Mouse (Mus musculus): ENCODE measurements around the gene Gm20503.
A peak's percentile ranks its signal among the peaks of the same experiment; 100 is the strongest.

The Gm20503 gene

DNA sequence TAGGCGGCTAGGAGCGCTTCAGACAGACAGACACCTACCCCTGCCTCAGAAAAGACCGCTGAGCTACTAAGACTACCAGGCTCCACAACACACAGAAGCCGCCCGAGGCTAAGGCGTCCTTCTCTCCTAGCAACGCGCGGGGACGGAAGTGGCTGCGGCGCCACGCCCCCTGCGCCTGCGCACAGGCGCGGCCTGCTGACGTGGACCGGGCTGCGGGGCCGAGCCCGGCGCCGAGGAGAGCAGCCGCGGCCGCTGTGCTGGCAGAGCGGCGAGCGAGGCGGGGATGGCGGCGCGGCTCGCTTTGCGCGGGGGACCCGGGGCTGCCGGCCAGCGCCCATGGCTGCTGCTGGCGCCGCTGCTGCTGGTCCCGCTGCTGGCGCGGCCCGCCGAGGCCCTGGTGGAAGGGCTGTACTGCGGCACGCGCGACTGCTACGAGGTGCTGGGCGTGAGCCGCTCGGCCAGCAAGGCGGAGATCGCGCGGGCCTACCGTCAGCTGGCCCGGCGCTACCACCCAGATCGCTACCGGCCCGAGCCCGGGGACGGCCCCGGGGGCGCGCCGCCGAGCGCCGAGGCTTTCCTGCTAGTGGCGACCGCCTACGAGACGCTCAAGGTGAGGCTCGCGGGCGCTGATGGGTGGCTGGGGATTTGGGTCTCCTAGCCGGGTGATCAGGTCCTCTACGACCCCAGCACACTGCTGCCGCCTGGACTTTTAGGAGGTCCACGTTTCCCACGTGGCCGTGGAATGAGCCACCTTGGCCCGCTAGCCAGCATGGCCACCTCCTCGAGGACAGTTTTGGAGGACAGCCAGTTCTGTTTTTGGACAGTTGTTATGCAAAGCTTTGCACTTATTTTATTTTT lies at the start of gene Gm20503:
Gene Gm20503 (plus strand): TSS at position 263 of the 858 bp plus-strand sequence.
- DNase-seq: peak; percentile 88

DNA sequence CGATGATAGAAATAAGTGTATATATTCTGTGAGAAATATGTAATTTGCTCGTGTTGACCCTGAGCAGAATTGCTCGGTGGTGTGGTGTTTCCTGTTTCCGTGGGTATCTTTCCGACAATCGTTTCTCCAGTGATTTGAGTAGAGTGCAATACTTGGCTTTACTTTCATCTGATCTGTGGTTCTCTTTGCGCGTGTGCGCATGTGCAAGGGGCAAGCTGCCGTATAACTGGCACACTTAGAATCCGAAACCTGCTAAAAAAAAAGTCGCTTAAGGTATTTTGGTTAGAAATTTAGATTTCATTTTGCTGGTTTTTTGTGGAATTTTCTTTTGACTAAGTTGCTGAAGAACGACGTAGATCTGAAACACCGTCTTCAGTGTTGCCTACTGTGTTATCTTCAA lies 41.3 kb upstream of the Gm20503 start:
- no peak for DNase-seq

DNA sequence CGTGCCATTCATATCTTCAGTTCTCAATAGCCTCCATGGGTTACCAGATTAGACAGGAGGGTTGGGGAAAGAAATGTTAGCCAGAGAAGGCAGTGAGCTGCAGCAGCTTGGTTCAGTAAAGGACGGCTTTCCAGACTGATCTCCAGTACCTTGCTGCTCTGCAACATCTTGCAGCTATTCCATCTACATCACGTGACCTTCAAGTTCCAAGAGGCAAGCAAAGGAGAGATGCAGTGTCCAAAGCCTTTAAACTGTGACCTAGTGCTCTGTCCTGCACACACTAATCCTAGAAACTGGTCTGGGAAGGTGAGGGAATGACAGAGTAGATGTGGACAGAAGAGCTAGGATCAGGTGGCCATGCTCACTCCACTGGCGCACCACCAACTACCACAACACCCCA lies 39.7 kb upstream of the Gm20503 start:
- no peak for DNase-seq

DNA sequence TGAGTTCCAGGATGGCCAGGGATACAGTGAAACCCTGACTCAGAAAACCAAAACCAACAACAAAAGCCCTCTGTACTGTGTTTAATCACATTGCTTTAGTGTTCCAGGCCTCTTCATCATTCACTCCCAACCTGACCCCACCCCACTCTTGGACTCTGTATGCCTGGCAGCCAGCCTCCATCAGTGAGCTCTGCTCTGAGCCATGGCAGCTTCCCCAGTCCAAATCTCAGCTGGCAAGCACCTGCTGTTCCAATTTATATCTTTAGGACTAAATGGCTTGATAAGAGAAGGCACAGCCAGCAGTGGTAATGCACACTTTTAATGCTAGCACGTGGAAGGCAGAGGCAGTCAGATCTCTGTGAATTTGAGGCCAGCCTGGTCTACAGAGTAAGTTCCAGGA lies 37.9 kb upstream of the Gm20503 start:
- DNase-seq: no peak

- no peak for DNase-seq
Observed at GRCm38 (mm10) chr4:58970678-58971077, 32.3 kb upstream of the Gm20503 start.

GRCm38 (mm10) chr4:58975711-58976110 lies 27.3 kb upstream of the Gm20503 start:
- DNase-seq: no peak

GRCm38 (mm10) chr4:58981421-58981820 lies 21.6 kb upstream of the Gm20503 start:
- DNase-seq: no peak

DNA sequence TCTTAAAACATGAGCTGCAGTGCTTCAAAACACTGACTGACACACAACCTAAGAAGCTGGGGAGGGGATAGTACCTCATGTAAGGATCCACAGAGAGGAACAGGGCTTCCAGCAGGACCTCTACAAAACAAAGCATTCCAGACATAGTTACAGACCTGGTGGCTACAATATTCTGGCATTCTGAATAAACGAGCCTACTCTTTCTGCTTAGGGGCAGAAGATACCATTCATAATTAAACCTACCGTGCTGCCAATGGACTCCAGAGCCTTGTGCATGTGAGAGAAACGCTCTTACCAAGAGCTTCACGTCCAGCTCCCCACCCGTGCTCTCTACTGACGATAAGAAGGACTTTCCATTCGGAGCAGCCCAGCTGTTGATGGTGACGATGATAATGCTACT lies 20.2 kb upstream of the Gm20503 start:
- DNase-seq: no peak

DNA sequence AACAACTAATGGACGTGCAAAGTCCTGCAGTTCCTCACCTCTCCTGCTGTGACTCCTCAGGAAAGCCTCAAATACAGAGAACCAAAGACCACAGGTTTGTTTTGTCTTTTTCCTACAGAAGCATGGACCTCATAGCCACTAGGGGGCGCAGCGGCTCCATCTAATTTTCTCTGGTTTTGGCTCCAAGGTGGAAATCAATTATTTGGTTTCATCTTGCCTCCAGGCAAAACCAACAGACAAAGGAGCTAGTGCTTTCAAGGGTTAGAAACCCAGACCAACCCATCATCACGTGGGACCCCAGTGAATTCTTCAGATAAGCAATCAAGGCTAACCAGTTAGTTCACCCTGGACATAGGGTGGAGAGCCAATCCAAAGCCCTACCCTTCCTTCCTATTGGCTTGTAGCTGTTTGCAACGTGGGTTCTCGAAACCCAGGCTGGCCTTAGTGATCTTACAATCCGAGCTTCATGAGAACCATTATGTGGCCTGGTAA lies 17.8 kb upstream of the Gm20503 start:
- DNase-seq: peak; percentile 74

DNA sequence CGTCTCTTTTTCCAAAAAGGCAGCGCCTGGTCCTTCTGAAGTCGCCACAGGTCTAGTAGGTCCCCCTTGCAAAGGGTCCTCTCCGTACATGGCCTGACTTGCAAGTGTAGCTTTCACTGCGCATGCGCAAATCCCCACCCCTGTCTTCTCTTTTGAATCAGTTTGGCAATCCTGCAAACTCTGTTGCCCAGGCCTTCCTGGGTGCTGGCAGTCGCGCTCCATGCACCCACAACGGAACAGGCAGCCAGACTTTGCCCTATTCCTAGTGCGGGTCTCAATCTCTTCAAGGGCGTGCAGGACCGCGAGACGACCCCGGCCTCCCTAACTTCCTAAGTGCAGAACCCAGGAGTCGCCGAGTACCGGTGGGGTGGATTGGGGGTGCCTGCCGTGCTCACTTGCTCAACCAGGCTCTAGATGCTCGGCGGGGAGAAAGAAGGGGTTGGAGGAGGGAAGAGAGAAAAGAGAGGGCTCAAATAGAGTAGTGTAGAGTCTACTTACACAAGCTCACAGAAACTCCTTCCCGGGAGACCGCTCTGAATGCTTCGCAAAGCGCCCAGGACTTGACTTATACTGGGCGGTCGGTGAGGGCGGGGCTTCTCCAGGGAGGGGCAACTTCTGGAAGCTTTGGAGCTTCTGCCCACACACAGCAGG lies 16.3 kb upstream of the Gm20503 start, which contains the start of gene Ptgr1:
Gene Ptgr1 (minus strand): TSS at position 580 of the 651 bp plus-strand sequence.
- peak; percentile 60 for DNase-seq

DNA sequence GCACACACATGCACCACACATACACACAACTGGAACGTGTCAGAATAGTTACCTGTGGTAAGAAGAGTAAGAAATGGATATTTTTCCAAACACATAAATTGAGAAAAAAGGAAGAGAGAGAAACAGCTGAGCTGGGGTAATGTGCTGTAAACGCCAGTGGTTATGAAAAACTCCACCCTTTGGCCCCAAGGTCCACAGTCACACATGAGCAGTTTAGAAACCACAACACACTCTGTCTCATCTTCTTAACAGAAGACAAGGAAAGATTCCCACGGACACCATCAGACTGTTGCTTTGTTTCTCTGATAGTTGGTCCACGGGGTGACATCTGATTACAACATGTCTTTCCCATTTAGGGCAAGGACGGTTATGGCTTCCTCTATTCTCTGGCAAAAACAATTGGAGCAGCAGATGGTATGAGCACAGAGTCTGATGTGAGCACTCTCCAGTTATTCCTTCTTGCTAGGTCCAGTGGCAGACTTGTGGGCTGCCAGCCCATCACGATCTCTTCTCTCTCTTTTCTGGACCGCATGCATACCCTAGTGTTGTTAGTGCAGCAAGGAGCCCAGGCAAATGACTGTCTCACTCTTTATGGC lies 13.6 kb upstream of the Gm20503 start:
- no peak for DNase-seq

DNA sequence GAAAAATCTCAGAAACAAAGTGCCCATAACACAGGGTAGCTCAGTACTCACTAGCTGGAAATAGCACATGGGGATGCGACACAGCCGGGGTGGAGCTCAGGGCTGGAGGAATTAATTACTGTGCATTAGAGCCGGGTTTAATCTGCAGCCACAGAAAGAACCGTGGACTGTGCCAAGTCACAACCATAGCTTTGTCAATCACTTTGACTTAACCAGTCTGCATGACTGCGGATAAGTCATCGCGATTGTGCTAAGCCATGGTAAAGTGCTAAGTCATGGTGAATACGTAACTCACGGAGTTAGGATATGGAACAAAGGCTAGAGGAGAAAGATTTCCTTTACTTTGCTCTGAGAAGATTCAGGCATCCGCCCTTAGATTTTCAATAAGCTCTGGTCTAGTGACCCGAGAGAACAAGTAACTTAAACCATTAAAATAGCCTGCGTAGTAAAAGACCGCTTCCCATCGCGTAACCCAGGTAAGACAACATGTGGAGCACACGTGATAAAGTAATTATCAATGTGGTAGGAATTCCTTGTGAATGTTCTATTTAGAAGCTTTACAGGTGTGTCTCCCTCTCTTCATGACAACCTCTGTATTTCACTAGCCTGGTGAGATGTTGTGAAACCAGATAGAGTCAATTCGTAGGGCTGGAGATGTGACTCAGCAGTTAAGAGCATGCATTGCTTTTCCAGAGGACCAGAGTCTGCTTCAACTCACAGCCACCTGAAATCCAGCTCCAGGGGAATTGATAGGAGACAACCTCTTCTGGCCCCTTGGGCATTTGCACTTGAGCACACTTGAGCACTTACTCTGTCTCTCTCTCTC lies 12.2 kb upstream of the Gm20503 start:
- DNase-seq: no peak

DNA sequence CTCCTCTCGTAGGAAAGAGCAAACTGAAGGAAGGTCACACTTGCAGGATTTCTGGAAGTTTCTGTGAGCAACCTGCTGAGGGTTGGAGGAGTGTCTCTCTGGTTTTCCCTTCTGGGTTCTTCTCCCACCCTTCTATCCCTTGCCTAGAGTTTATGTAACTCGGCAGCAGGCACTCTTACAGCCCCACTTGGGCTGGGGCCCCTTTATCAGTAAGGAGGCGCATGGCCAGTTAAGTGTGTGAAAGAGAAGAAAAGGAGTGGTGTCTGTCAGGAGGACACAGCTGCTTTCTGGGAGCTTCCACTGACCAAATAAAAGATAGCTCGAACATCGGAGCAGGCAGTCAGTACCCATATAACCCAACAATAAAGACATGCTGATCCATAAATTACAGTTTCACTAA lies 10.8 kb upstream of the Gm20503 start:
- DNase-seq: no peak

- no peak for DNase-seq
Observed at GRCm38 (mm10) chr4:58994762-58995161, 8.2 kb upstream of the Gm20503 start, which contains the start of gene Dnajc25. TSS of gene Dnajc25 (plus strand) at chr4:58995062.

DNA sequence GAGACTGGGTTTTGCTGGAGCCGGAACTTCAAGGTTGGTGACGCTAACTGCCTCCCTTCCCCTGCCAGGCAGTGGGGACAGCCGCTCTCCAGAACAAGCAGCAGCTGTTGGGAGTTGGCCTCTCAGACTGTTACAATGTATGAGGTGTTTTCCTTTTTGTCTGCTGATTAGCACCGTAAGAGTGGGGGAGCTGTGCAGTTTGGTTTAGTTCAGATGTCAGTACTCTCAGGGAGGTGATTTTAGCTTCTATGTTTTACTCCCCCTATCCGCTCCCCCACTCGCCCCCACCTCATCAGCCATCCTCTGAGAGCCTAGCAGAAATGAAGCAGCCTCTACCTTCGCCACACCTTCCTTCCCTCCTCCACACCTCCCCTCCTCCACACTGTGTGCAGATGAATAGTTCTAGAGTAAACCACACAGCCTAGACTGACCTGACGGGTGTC lies 7.7 kb upstream of the Gm20503 start:
- DNase-seq: no peak

- DNase-seq: no peak
Observed at GRCm38 (mm10) chr4:58997081-58997480, 5.9 kb upstream of the Gm20503 start.

DNA sequence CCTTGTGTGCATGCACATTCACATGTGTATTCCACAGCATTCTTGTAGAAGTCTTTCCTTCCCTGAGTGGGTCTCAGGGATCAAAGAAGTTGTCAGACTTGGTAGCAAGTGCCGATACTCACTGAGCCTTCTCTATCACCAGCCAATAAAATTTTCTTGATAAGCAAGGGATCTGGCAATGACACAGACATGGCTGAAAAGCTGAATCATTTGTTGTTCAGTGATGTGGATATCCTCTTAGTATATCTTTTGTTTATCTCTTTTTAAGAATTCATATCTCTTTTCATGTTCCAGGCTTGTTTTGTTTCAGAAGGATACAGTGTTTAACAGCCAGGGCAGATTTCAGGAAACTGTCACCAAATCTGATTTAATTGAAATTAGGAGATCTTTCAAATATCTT lies 4.3 kb upstream of the Gm20503 start:
- no peak for DNase-seq

GRCm38 (mm10) chr4:58999686-59000085 lies 3.3 kb upstream of the Gm20503 start:
- peak; percentile 72 for DNase-seq

GRCm38 (mm10) chr4:59000614-59001013 lies 2.4 kb upstream of the Gm20503 start:
- DNase-seq: no peak

- DNase-seq: no peak
Observed at GRCm38 (mm10) chr4:59003806-59004200, 793 bp downstream of the Gm20503 start.

GRCm38 (mm10) chr4:59006211-59006610 lies 3.2 kb downstream of the Gm20503 start:
- DNase-seq: no peak

DNA sequence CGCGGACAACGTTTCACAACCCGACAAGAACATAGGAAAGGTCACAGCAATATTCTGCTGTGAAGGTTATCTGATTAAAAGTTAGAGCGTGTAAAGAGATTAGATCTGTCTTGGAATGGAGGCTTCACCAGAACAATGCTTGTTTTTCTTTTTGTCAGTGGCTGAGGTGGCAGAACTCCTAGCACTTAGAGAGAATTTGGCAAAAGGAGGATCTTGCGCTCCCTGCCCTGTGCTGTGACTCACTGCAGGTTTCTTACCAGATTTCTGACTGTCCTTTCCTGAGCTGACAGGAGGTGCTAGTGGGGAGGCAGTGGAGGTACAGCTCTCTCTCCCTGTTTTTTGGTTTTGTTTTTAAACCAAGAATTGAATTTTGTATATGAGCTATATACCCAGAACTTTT lies 4.0 kb downstream of the Gm20503 start:
- no peak for DNase-seq

DNA sequence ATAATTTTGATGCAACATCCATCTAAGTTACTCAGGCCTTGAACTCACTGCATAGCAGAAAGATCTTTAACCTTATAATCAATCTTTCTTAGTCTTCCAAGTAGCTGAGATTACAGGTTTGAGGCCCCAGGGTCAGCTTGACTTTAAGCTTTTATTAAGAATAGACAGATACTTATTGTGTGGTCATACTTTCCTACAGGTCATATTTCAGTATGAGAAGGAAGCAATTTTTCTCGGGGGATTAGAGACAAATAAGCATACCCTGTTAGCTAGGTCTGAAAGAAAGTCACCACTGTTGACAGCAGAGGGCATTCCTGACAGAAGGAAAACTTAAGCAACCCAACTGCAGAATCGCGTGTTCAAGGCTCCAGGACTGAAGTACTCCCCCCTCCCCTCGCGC lies 5.0 kb downstream of the Gm20503 start:
- DNase-seq: no peak

Data from cerebellum, adult 8-10 months (tissue).